Mouse (Mus musculus) heart, embryonic 11.5 days (tissue): ENCODE data around the gene Atp8b4. TPM values are rescaled to one million over a fixed set of nuclear protein-coding genes. Genes with fewer than 3 reads are reported as not detected.

Source experiments
- ATAC-seq: fragments of 200-750 bp; cut with Nextera tagmentation; replicated peaks from 2 replicates; pipeline ENCODE4 v1.8.0; 2017; ENCODE audit warnings: moderate library complexity; ENCODE audit not compliant: insufficient number of reproducible peaks, low FRiP score, low TSS enrichment
- H3K27ac ChIP-seq: fragments of 300-500 bp; sonication (generic); 2 replicates; pipeline ENCODE4 v1.5.1; 2014; ENCODE audit warnings: mild to moderate bottlenecking, low read depth, low read length
- H3K27me3 ChIP-seq: fragments of 300-500 bp; sonication (generic); 2 replicates; pipeline ENCODE4 v1.6.1; 2014; ENCODE audit warnings: mild to moderate bottlenecking, low read length, mixed read lengths; ENCODE audit not compliant: control insufficient read depth, insufficient read depth
- H3K36me3 ChIP-seq: fragments of 300-500 bp; sonication (generic); 2 replicates; pipeline ENCODE4 v1.6.1; 2014; ENCODE audit warnings: mild to moderate bottlenecking, low read length, moderate library complexity, mixed read lengths; ENCODE audit not compliant: control insufficient read depth, insufficient read depth
- H3K4me1 ChIP-seq: fragments of 300-500 bp; sonication (generic); 2 replicates; pipeline ENCODE4 v1.6.1; 2014; ENCODE audit warnings: low read length; ENCODE audit not compliant: control insufficient read depth, insufficient read depth
- H3K4me2 ChIP-seq: fragments of 300-500 bp; sonication (generic); 2 replicates; pipeline ENCODE4 v1.6.1; 2014; ENCODE audit warnings: mild to moderate bottlenecking, moderate library complexity
- H3K4me3 ChIP-seq: fragments of 300-500 bp; sonication (generic); 2 replicates; pipeline ENCODE4 v1.5.1; 2014; ENCODE audit warnings: low read depth, low read length
- H3K9ac ChIP-seq: fragments of 300-500 bp; sonication (generic); 2 replicates; pipeline ENCODE4 v1.6.1; 2014; ENCODE audit warnings: mild to moderate bottlenecking, low read depth, low read length, moderate library complexity
- H3K9me3 ChIP-seq: fragments of 300-500 bp; sonication (generic); replicated peaks from 2 replicates; pipeline ENCODE4 v1.6.1; 2016; ENCODE audit warnings: low read length; ENCODE audit not compliant: control insufficient read depth
- WGBS: fragments of 180-500 bp; shearing (Covaris S2); extraction: QIAGEN DNeasy Blood & Tissue Kit; methylation state at CpG from one replicate; pipeline ENCODE4 v1.1.7; 2014; ENCODE audit not compliant: insufficient replicate concordance; 5-methylcytosine and 5-hydroxymethylcytosine counted together
- polyA plus RNA-seq: library from polyadenylated mRNA; unstranded; fragments of >200 nt; fragmentation: Nextera tagmentation; extraction: Ambion mirVana; gene quantifications from 2 replicates; pipeline ENCODE4 v1.2.1, GENCODE M21; 2014

Atp8b4 gene
- polyA plus RNA-seq, 1 experiment from 2014 or later, result 0.17 TPM

GRCm38 (mm10) chr2:126432481-126433066 lies 67.9 kb downstream of the Atp8b4 start:
- Histone ChIP-seq H3K4me1 (no peaks in the 10 kb centered on the region), H3K36me3 (no peaks in the 10 kb centered on the region), H3K4me3 (no peak overlapping the region), H3K27ac (no peak overlapping the region), H3K4me2 (no peak overlapping the region), H3K9me3 (no peaks in the 10 kb centered on the region), H3K9ac (no peak overlapping the region), H3K27me3 (no peaks in the 10 kb centered on the region)
- 76% methylated on average over 9 of the region's 9 CpGs for WGBS
- no peak for ATAC-seq

- WGBS, result 15% methylated on average over 3 of the region's 3 CpGs
- Histone ChIP-seq H3K4me2 (no peak overlapping the region), H3K36me3 (no peaks in the 10 kb centered on the region), H3K4me3 (no peak overlapping the region), H3K9ac (no peak overlapping the region), H3K27ac (no peak overlapping the region), H3K27me3 (no peaks in the 10 kb centered on the region), H3K9me3 (no peaks in the 10 kb centered on the region), H3K4me1 (no peaks in the 10 kb centered on the region)
- ATAC-seq, result no peak
Observed at GRCm38 (mm10) chr2:126429282-126429681, 71.2 kb downstream of the Atp8b4 start.

- Histone ChIP-seq H3K36me3 (no peaks in the 10 kb centered on the region), H3K9me3 (no peaks in the 10 kb centered on the region), H3K4me3 (no peak overlapping the region), H3K27ac (no peak overlapping the region), H3K9ac (no peak overlapping the region), H3K27me3 (no peaks in the 10 kb centered on the region), H3K4me2 (no peak overlapping the region), H3K4me1 (no peaks in the 10 kb centered on the region)
- no peak for ATAC-seq
- 86% methylated on average over 3 of the region's 3 CpGs for WGBS
Observed at GRCm38 (mm10) chr2:126425223-126425622, 75.3 kb downstream of the Atp8b4 start.

- H3K36me3 ChIP-seq, result no peaks in the 10 kb centered on the region
- H3K4me2 ChIP-seq, result no peak overlapping the region
- WGBS, result 82% methylated on average over 8 of the region's 8 CpGs
- ATAC-seq, result no peak
- H3K4me3 ChIP-seq, result no peak overlapping the region
- H3K9me3 ChIP-seq, result no peaks in the 10 kb centered on the region
- H3K27me3 ChIP-seq, result no peaks in the 10 kb centered on the region
- no peaks in the 10 kb centered on the region for H3K4me1 ChIP-seq
- H3K9ac ChIP-seq, result no peak overlapping the region
- H3K27ac ChIP-seq, result no peak overlapping the region
Observed at GRCm38 (mm10) chr2:126424714-126425113, 75.8 kb downstream of the Atp8b4 start.

- no peak overlapping the region for H3K4me3 ChIP-seq
- H3K4me2 ChIP-seq, result no peak overlapping the region
- WGBS, result 94% methylated on average over 2 of the region's 2 CpGs
- no peak overlapping the region for H3K9ac ChIP-seq
- no peaks in the 10 kb centered on the region for H3K36me3 ChIP-seq
- H3K27me3 ChIP-seq, result no peaks in the 10 kb centered on the region
- no peak overlapping the region for H3K27ac ChIP-seq
- no peak for ATAC-seq
- no peaks in the 10 kb centered on the region for H3K4me1 ChIP-seq
- no peaks in the 10 kb centered on the region for H3K9me3 ChIP-seq
Observed at GRCm38 (mm10) chr2:126420901-126421300, 79.6 kb downstream of the Atp8b4 start.

GRCm38 (mm10) chr2:126418916-126419315 lies 81.6 kb downstream of the Atp8b4 start:
- Histone ChIP-seq H3K27ac (no peak overlapping the region), H3K27me3 (no peaks in the 10 kb centered on the region), H3K9ac (no peak overlapping the region), H3K4me3 (no peak overlapping the region), H3K4me2 (no peak overlapping the region), H3K4me1 (no peaks in the 10 kb centered on the region), H3K36me3 (no peaks in the 10 kb centered on the region), H3K9me3 (no peaks in the 10 kb centered on the region)
- WGBS, result 78% methylated on average over 3 of the region's 3 CpGs
- no peak for ATAC-seq

- Histone ChIP-seq H3K4me2 (no peak overlapping the region), H3K27ac (no peak overlapping the region), H3K36me3 (no peaks in the 10 kb centered on the region), H3K4me3 (no peak overlapping the region), H3K9me3 (no peaks in the 10 kb centered on the region), H3K9ac (no peak overlapping the region), H3K4me1 (no peaks in the 10 kb centered on the region), H3K27me3 (no peaks in the 10 kb centered on the region)
- ATAC-seq, result no peak
- WGBS, result 79% methylated on average over 2 of the region's 2 CpGs
Observed at GRCm38 (mm10) chr2:126416772-126417171, 83.7 kb downstream of the Atp8b4 start.

- Histone ChIP-seq H3K27me3 (no peaks in the 10 kb centered on the region), H3K4me2 (no peak overlapping the region), H3K4me3 (no peak overlapping the region), H3K4me1 (no peaks in the 10 kb centered on the region), H3K36me3 (no peaks in the 10 kb centered on the region), H3K27ac (no peak overlapping the region), H3K9me3 (no peaks in the 10 kb centered on the region), H3K9ac (no peak overlapping the region)
- WGBS, result 65% methylated on average over 4 of the region's 4 CpGs
- ATAC-seq, result no peak
Observed at GRCm38 (mm10) chr2:126415981-126416380, 84.5 kb downstream of the Atp8b4 start.

GRCm38 (mm10) chr2:126412759-126413158 lies 87.7 kb downstream of the Atp8b4 start:
- Histone ChIP-seq H3K36me3 (no peaks in the 10 kb centered on the region), H3K9ac (no peak overlapping the region), H3K4me2 (no peak overlapping the region), H3K4me3 (no peak overlapping the region), H3K27ac (no peak overlapping the region), H3K9me3 (no peaks in the 10 kb centered on the region), H3K27me3 (no peaks in the 10 kb centered on the region), H3K4me1 (no peaks in the 10 kb centered on the region)
- ATAC-seq, result no peak
